Mouse (Mus musculus): ENCODE data around the gene Pex6.

- TF ChIP-seq POLR2A (IDR thresholded peaks at IDR 0.05; ENCODE audit: control insufficient read depth, extremely low read depth, insufficient read depth, low read length, poor library complexity) (no peak), CTCF (IDR thresholded peaks at IDR 0.05; ENCODE audit: borderline replicate concordance, control insufficient read depth, extremely low read depth, insufficient read depth, low read length, poor library complexity) (no peak)
These were observed 12.0 kb upstream of the Pex6 start for GRCm38 (mm10) chr17:46699245-46699644.

All from thymus, adult 2 months (tissue).